Mouse (Mus musculus): ENCODE measurements around the gene M1ap.

Gene M1ap

GRCm38 (mm10) chr6:83071220-83071619 lies 124.5 kb downstream of the M1ap start:
- no peak for DNase-seq (ENCODE audit: low spot score)

GRCm38 (mm10) chr6:83074979-83075378 lies 128.3 kb downstream of the M1ap start:
- peak; percentile 63 for DNase-seq (ENCODE audit: low spot score)

- DNase-seq (ENCODE audit: low spot score), result no peak
These were observed 131.1 kb downstream of the M1ap start, which contains the start of gene Pcgf1 for GRCm38 (mm10) chr6:83077630-83078323. Gene Pcgf1 (plus strand): TSS chr6:83077869.

- peak; percentile 97 for DNase-seq (ENCODE audit: low spot score)
These were observed 131.7 kb downstream of the M1ap start for GRCm38 (mm10) chr6:83078324-83078858.
